Mouse (Mus musculus): ENCODE measurements at regions not wholly inside any gene's neighbourhood (a gene's known extent, or its start where the extent isn't known, plus 50 kb on each side); places are given as distances from the start of the nearest gene placed in this dataset.

GRCm38 (mm10) chr2:113911188-113911587 is 62.7 kb upstream of the Arhgap11a start:
- no peak overlapping the region for H3K4me2 ChIP-seq (ENCODE audit: low read depth, low read length)
- H3K27ac ChIP-seq (ENCODE audit: low read length): no peak overlapping the region
- no peak overlapping the region for H3K4me3 ChIP-seq (ENCODE audit: low read length)
- no peaks in the 10 kb centered on the region for H3K9me3 ChIP-seq (ENCODE audit: control insufficient read depth, low read length)
- no peak overlapping the region for H3K9ac ChIP-seq (ENCODE audit: low read length)
- H3K4me1 ChIP-seq (replicated peaks; ENCODE audit: control insufficient read depth, insufficient read depth, low read length): no peaks in the 10 kb centered on the region
- ATAC-seq (ENCODE audit: low read depth): no peak
- H3K27me3 ChIP-seq (ENCODE audit: control insufficient read depth, insufficient read depth, low read depth, low read length): no peaks in the 10 kb centered on the region
- WGBS: 68% methylated on average over 3 of the region's 3 CpGs
- no peaks in the 10 kb centered on the region for H3K36me3 ChIP-seq (ENCODE audit: control insufficient read depth, insufficient read depth, low read length)

DNA sequence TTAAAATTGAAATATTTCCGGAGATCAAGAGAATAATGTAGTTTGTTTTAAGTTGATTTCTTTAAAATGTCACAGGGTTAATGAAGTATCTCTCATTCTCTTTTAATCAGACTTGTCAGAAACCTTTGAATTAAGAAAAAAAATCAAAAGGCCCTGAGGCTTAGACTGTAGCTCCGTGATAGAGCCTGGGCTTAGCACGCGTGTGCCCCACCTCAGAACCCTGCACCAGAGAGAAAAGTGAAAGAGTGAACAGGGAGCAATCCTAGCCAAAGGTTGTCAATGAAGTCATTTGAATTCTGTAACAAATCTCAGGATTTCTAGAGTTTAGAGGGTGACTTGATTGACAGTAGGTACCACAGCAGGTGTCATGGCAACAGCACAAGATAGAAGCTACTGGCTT is 61.0 kb upstream of the Arhgap11a start:
- no peak overlapping the region for H3K9ac ChIP-seq (ENCODE audit: low read length)
- no peaks in the 10 kb centered on the region for H3K9me3 ChIP-seq (ENCODE audit: control insufficient read depth, low read length)
- H3K4me2 ChIP-seq (ENCODE audit: low read depth, low read length): no peak overlapping the region
- ATAC-seq (ENCODE audit: low read depth): no peak
- H3K27me3 ChIP-seq (ENCODE audit: control insufficient read depth, insufficient read depth, low read depth, low read length): no peaks in the 10 kb centered on the region
- no peaks in the 10 kb centered on the region for H3K4me1 ChIP-seq (replicated peaks; ENCODE audit: control insufficient read depth, insufficient read depth, low read length)
- H3K4me3 ChIP-seq (ENCODE audit: low read length): no peak overlapping the region
- no peaks in the 10 kb centered on the region for H3K36me3 ChIP-seq (ENCODE audit: control insufficient read depth, insufficient read depth, low read length)
- no peak overlapping the region for H3K27ac ChIP-seq (ENCODE audit: low read length)
- 94% methylated on average over 4 of the region's 4 CpGs for WGBS

DNA sequence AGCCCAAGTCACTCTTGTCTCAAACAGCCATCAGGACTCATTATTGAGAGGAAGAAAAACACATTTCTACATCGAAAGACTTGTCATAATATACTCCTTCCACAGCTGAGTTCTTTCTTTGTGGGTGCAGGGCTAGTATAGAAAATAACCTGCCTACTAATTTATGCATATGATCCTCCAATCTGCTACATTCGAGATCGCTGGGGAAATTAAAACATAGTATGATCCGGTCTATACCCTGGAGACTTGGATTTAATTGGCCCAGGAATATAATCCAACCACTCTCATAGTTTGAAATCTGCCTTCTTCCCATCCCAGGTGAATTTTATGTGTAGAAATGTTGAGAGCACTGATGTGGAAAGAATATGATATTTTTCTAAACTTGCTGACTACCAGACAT is 60.2 kb upstream of the Arhgap11a start:
- H3K9ac ChIP-seq (ENCODE audit: low read length): no peak overlapping the region
- H3K4me1 ChIP-seq (replicated peaks; ENCODE audit: control insufficient read depth, insufficient read depth, low read length): no peaks in the 10 kb centered on the region
- no peak overlapping the region for H3K27ac ChIP-seq (ENCODE audit: low read length)
- no peaks in the 10 kb centered on the region for H3K36me3 ChIP-seq (ENCODE audit: control insufficient read depth, insufficient read depth, low read length)
- H3K4me2 ChIP-seq (ENCODE audit: low read depth, low read length): no peak overlapping the region
- H3K9me3 ChIP-seq (ENCODE audit: control insufficient read depth, low read length): no peaks in the 10 kb centered on the region
- no peaks in the 10 kb centered on the region for H3K27me3 ChIP-seq (ENCODE audit: control insufficient read depth, insufficient read depth, low read depth, low read length)
- 93% methylated on average over 4 of the region's 4 CpGs for WGBS
- no peak overlapping the region for H3K4me3 ChIP-seq (ENCODE audit: low read length)
- no peak for ATAC-seq (ENCODE audit: low read depth)

- Histone ChIP-seq H3K9ac (ENCODE audit: low read length) (no peak overlapping the region), H3K4me3 (ENCODE audit: low read length) (no peak overlapping the region), H3K9me3 (ENCODE audit: control insufficient read depth, low read length) (no peaks in the 10 kb centered on the region), H3K27me3 (ENCODE audit: control insufficient read depth, insufficient read depth, low read depth, low read length) (no peaks in the 10 kb centered on the region), H3K4me1 (replicated peaks; ENCODE audit: control insufficient read depth, insufficient read depth, low read length) (no peaks in the 10 kb centered on the region), H3K27ac (ENCODE audit: low read length) (no peak overlapping the region), H3K4me2 (ENCODE audit: low read depth, low read length) (no peak overlapping the region), H3K36me3 (ENCODE audit: control insufficient read depth, insufficient read depth, low read length) (no peaks in the 10 kb centered on the region)
- whole genome bisulfite sequencing: 60% methylated on average over 3 of the region's 3 CpGs
- no peak for ATAC-seq (ENCODE audit: low read depth)
Measured at GRCm38 (mm10) chr2:113904414-113904813, 56.0 kb upstream of the Arhgap11a start.

DNA sequence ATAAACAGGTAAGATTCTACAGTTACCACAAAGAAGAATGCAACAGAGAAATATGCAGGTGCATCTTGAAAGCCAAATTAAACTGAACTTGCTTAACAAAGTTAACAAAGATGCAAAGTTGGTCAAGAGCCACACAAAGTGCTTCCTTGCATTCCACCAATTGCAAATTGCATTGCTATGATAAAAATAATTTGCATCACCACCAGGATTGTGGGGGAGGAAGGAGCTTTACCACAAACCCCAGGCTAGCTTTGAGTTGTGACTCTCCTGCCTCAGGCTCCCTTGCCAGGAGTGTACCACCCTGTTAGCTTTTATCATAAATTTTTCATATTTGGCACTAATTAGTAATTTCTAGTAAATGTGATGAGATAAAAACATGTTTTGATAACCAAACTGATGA is 55.4 kb upstream of the Arhgap11a start:
- Histone ChIP-seq H3K9ac (ENCODE audit: low read length) (no peak overlapping the region), H3K4me1 (replicated peaks; ENCODE audit: control insufficient read depth, insufficient read depth, low read length) (no peaks in the 10 kb centered on the region), H3K4me3 (ENCODE audit: low read length) (no peak overlapping the region), H3K9me3 (ENCODE audit: control insufficient read depth, low read length) (no peaks in the 10 kb centered on the region), H3K36me3 (ENCODE audit: control insufficient read depth, insufficient read depth, low read length) (no peaks in the 10 kb centered on the region), H3K4me2 (ENCODE audit: low read depth, low read length) (no peak overlapping the region), H3K27ac (ENCODE audit: low read length) (no peak overlapping the region), H3K27me3 (ENCODE audit: control insufficient read depth, insufficient read depth, low read depth, low read length) (no peaks in the 10 kb centered on the region)
- ATAC-seq (ENCODE audit: low read depth): no peak

DNA sequence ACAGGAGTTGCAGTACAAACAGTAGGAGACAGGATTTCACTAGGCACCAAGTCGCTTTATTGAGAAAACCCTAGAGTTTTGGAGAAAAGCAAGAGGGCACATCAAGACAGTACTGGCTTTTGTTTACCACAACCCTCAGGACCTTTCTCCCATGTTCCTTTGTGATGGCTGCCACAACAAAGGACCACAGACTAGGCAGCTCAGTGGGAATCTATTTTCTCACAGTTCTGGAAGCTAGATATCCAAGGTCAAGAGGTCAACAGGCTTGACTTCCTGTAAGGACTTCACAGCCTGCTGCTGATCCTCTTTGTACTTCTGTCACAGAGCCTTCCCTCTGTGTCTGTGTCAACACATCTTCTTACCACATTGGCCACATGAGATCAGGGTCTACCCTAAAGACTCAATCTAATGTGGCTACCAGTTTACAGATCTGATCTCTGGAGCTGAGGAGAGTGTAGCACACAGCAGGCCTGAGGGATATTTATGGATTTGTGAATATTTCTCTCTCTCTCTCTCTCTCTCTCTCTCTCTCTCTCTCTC is 54.6 kb upstream of the Arhgap11a start:
- WGBS: 59% methylated on average over 1 of the region's 1 CpGs
- Histone ChIP-seq H3K27ac (ENCODE audit: low read length) (no peak overlapping the region), H3K9ac (ENCODE audit: low read length) (no peak overlapping the region), H3K36me3 (ENCODE audit: control insufficient read depth, insufficient read depth, low read length) (no peaks in the 10 kb centered on the region), H3K4me1 (replicated peaks; ENCODE audit: control insufficient read depth, insufficient read depth, low read length) (no peaks in the 10 kb centered on the region), H3K9me3 (ENCODE audit: control insufficient read depth, low read length) (no peaks in the 10 kb centered on the region), H3K27me3 (ENCODE audit: control insufficient read depth, insufficient read depth, low read depth, low read length) (no peaks in the 10 kb centered on the region), H3K4me2 (ENCODE audit: low read depth, low read length) (no peak overlapping the region), H3K4me3 (ENCODE audit: low read length) (no peak overlapping the region)
- ATAC-seq (ENCODE audit: low read depth): no peak

DNA sequence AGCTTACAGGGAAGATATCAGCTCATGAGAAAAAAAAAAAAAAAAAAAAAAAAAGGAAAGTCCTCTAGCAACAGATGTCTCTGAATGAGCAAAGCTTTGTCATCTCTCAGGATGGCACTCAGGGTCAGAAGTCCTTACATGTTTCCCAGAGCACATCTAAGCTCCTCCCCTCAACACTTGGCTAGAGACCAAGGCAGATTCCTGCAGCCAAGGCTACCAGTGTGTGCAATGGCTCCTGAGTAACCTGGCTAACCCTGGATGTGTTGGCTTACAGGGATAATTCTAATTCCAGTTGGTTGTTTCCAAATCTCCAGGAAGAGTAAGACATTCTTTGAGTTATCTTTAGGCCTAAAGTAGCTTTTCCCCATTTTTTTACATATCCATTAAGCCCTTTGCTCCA is 53.9 kb upstream of the Arhgap11a start:
- Histone ChIP-seq H3K27ac (ENCODE audit: low read length) (no peak overlapping the region), H3K4me1 (replicated peaks; ENCODE audit: control insufficient read depth, insufficient read depth, low read length) (no peaks in the 10 kb centered on the region), H3K27me3 (ENCODE audit: control insufficient read depth, insufficient read depth, low read depth, low read length) (no peaks in the 10 kb centered on the region), H3K36me3 (ENCODE audit: control insufficient read depth, insufficient read depth, low read length) (no peaks in the 10 kb centered on the region), H3K4me3 (ENCODE audit: low read length) (no peak overlapping the region), H3K9ac (ENCODE audit: low read length) (no peak overlapping the region), H3K4me2 (ENCODE audit: low read depth, low read length) (no peak overlapping the region), H3K9me3 (ENCODE audit: control insufficient read depth, low read length) (no peaks in the 10 kb centered on the region)
- no peak for ATAC-seq (ENCODE audit: low read depth)

- Histone ChIP-seq H3K27ac (ENCODE audit: low read length) (no peak overlapping the region), H3K4me2 (ENCODE audit: low read depth, low read length) (no peak overlapping the region), H3K4me3 (ENCODE audit: low read length) (no peak overlapping the region), H3K4me1 (replicated peaks; ENCODE audit: control insufficient read depth, insufficient read depth, low read length) (no peaks in the 10 kb centered on the region), H3K36me3 (ENCODE audit: control insufficient read depth, insufficient read depth, low read length) (no peaks in the 10 kb centered on the region), H3K9me3 (ENCODE audit: control insufficient read depth, low read length) (no peaks in the 10 kb centered on the region), H3K27me3 (ENCODE audit: control insufficient read depth, insufficient read depth, low read depth, low read length) (no peaks in the 10 kb centered on the region), H3K9ac (ENCODE audit: low read length) (no peak overlapping the region)
- no peak for ATAC-seq (ENCODE audit: low read depth)
- WGBS: 47% methylated on average over 5 of the region's 5 CpGs
Measured at GRCm38 (mm10) chr2:113900496-113900895, 52.0 kb upstream of the Arhgap11a start.

GRCm38 (mm10) chr2:113898747-113899146 is 50.3 kb upstream of the Arhgap11a start:
- H3K4me2 ChIP-seq (ENCODE audit: low read depth, low read length): no peak overlapping the region
- no peaks in the 10 kb centered on the region for H3K9me3 ChIP-seq (ENCODE audit: control insufficient read depth, low read length)
- WGBS: 38% methylated on average over 6 of the region's 6 CpGs
- H3K4me3 ChIP-seq (ENCODE audit: low read length): no peak overlapping the region
- H3K27me3 ChIP-seq (ENCODE audit: control insufficient read depth, insufficient read depth, low read depth, low read length): no peaks in the 10 kb centered on the region
- H3K9ac ChIP-seq (ENCODE audit: low read length): no peak overlapping the region
- H3K4me1 ChIP-seq (replicated peaks; ENCODE audit: control insufficient read depth, insufficient read depth, low read length): no peaks in the 10 kb centered on the region
- no peak for ATAC-seq (ENCODE audit: low read depth)
- H3K36me3 ChIP-seq (ENCODE audit: control insufficient read depth, insufficient read depth, low read length): no peaks in the 10 kb centered on the region
- no peak overlapping the region for H3K27ac ChIP-seq (ENCODE audit: low read length)

Measured in lung, embryonic 16.5 days (tissue).